In genomic region chr7:4460576-4461434, GRCm38 (mm10) we compare ENCODE assay signal across 8 mouse cellular contexts. TPM values are rescaled to one million over a fixed set of nuclear protein-coding genes. Genes with fewer than 3 reads are reported as not detected.
A peak's percentile ranks its signal among the peaks of the same experiment; 100 is the strongest.
DNase-seq lines count a peak whose midpoint lies in the region; ATAC-seq and TF ChIP-seq lines count a peak whose summit lies in the region.

Eps8l1 (plus strand) TSS chr7:4460674.

- H3K36me3 ChIP-seq in forebrain, embryonic 12.5 days (replicated peaks): no peaks in the 10 kb centered on the region
- H3K36me3 ChIP-seq in liver, embryonic 12.5 days: no peaks in the 10 kb centered on the region
- H3K36me3 ChIP-seq in neural tube, embryonic 12.5 days: no peaks in the 10 kb centered on the region

- no peaks in the 10 kb centered on the region for H3K9me3 ChIP-seq in forebrain, embryonic 12.5 days
- no peaks in the 10 kb centered on the region for H3K9me3 ChIP-seq in liver, embryonic 12.5 days (replicated peaks)
- no peaks in the 10 kb centered on the region; the same call in 1 of the 2 replicates for H3K9me3 ChIP-seq in neural tube, embryonic 12.5 days

- WGBS in forebrain, embryonic 12.5 days: 79% methylated on average over 14 of the region's 16 CpGs
- 56% methylated on average over 13 of the region's 16 CpGs for WGBS in liver, embryonic 12.5 days (ENCODE audit: insufficient replicate concordance)
- 78% methylated on average over 15 of the region's 16 CpGs for WGBS in neural tube, embryonic 12.5 days

- no peak within 1 kb of the TSS for H3K9ac ChIP-seq in forebrain, embryonic 12.5 days
- peak within 1 kb of the TSS; percentile 62 for H3K9ac ChIP-seq in liver, embryonic 12.5 days
- H3K9ac ChIP-seq in neural tube, embryonic 12.5 days: peak within 1 kb of the TSS; percentile 40; the same call in 1 of the 2 replicates

- peak within 1 kb of the TSS; percentile 35 for H3K4me2 ChIP-seq in forebrain, embryonic 12.5 days
- peak within 1 kb of the TSS; percentile 52 for H3K4me2 ChIP-seq in liver, embryonic 12.5 days
- H3K4me2 ChIP-seq in neural tube, embryonic 12.5 days (replicated peaks): peak within 1 kb of the TSS; percentile 44

- H3K4me3 ChIP-seq in layer of hippocampus, adult 2 months: peak within 1 kb of the TSS; percentile 40
- peak within 1 kb of the TSS; percentile 15 for H3K4me3 ChIP-seq in forebrain, embryonic 12.5 days (replicated peaks)
- H3K4me3 ChIP-seq in liver, embryonic 12.5 days: peak within 1 kb of the TSS; percentile 34
- peak within 1 kb of the TSS; percentile 19; the same call in 1 of the 2 replicates for H3K4me3 ChIP-seq in neural tube, embryonic 12.5 days

- H3K27ac ChIP-seq in layer of hippocampus, adult 2 months: peak within 1 kb of the TSS; percentile 65
- H3K27ac ChIP-seq in forebrain, embryonic 12.5 days: no peak within 1 kb of the TSS
- H3K27ac ChIP-seq in liver, embryonic 12.5 days: peak within 1 kb of the TSS; percentile 68
- H3K27ac ChIP-seq in neural tube, embryonic 12.5 days: no peak within 1 kb of the TSS

- TF ChIP-seq CTCF in layer of hippocampus, adult 2 months (conservative IDR thresholded peaks at IDR 0.05): no peak

- no peak for DNase-seq in layer of hippocampus, adult 2 months (ENCODE audit: low spot score in 2 of 2)
- DNase-seq in layer of hippocampus, postnatal 14 days (ENCODE audit: low spot score in 2 of 2): no peak
- no peak for DNase-seq in thymus, postnatal 10 days (ENCODE audit: low spot score in 2 of 2)
- no peak for DNase-seq in ovary, postnatal 14 days (ENCODE audit: low spot score)

- no peak for ATAC-seq in forebrain, embryonic 12.5 days (ENCODE audit: low FRiP score)
- peak; percentile 76 for ATAC-seq in liver, embryonic 12.5 days
- peak; percentile 37; the same call in 1 of the 2 replicates for ATAC-seq in neural tube, embryonic 12.5 days (ENCODE audit: low FRiP score, low read depth)
- no peak for ATAC-seq in cerebellum, adult (ENCODE audit: insufficient number of reproducible peaks, low FRiP score, low TSS enrichment)

- H3K4me1 ChIP-seq in forebrain, embryonic 12.5 days: no peaks in the 10 kb centered on the region
- peaks cover 6% of the 10 kb centered on the region for H3K4me1 ChIP-seq in liver, embryonic 12.5 days
- H3K4me1 ChIP-seq in neural tube, embryonic 12.5 days: no peaks in the 10 kb centered on the region

- no peaks in the 10 kb centered on the region for H3K27me3 ChIP-seq in forebrain, embryonic 12.5 days
- H3K27me3 ChIP-seq in liver, embryonic 12.5 days (replicated peaks): peaks cover 7% of the 10 kb centered on the region
- no peaks in the 10 kb centered on the region for H3K27me3 ChIP-seq in neural tube, embryonic 12.5 days (replicated peaks)

RNA-seq across cellular contexts. Expression of gene Eps8l1, which starts in this region (rescaled TPM):
- 1 to 10 TPM; 7.8 to 8.9 TPM for total RNA-seq in layer of hippocampus, adult 2 months (2021)
- 1 to 10 TPM; 2.8 to 4.7 TPM for total RNA-seq in layer of hippocampus, postnatal 14 days (2021)
- 3.6 and 4.1 TPM in 2 replicates for polyA plus RNA-seq in forebrain, embryonic 12.5 days (2016; fragmentation: Nextera tagmentation; extraction: Ambion mirVana)
- polyA plus RNA-seq in liver, embryonic 12.5 days (2016; fragmentation: Nextera tagmentation; extraction: Ambion mirVana): 1.3 and 2.1 TPM in 2 replicates
- 8.7 and 8.9 TPM in 2 replicates for polyA plus RNA-seq in neural tube, embryonic 12.5 days (2016; fragmentation: Nextera tagmentation; extraction: Ambion mirVana)

Comparison
In these comparisons a context has a peak if more than half of its experiments do, and no peak if none do; other contexts are left out.
1. H3K27ac ChIP-seq: peak in layer of hippocampus, adult 2 months (single experiment) and liver, embryonic 12.5 days (single experiment); none in forebrain, embryonic 12.5 days (single experiment) and neural tube, embryonic 12.5 days (single experiment).
2. ATAC-seq: peak in liver, embryonic 12.5 days (single experiment) and neural tube, embryonic 12.5 days (single experiment); none in forebrain, embryonic 12.5 days (single experiment) and cerebellum, adult (single experiment).
3. Peak in every context shown above with its lines, with median percentiles within 50 percentile points of each other: H3K4me3 ChIP-seq and H3K4me2 ChIP-seq.